Mouse (Mus musculus): ENCODE measurements around the gene Furin. TPM values are rescaled to one million over a fixed set of nuclear protein-coding genes. Genes with fewer than 3 reads are reported as not detected.

Gene Furin
- polyA plus RNA-seq, 1 experiment from 2014 or later = 6.0 TPM

DNA sequence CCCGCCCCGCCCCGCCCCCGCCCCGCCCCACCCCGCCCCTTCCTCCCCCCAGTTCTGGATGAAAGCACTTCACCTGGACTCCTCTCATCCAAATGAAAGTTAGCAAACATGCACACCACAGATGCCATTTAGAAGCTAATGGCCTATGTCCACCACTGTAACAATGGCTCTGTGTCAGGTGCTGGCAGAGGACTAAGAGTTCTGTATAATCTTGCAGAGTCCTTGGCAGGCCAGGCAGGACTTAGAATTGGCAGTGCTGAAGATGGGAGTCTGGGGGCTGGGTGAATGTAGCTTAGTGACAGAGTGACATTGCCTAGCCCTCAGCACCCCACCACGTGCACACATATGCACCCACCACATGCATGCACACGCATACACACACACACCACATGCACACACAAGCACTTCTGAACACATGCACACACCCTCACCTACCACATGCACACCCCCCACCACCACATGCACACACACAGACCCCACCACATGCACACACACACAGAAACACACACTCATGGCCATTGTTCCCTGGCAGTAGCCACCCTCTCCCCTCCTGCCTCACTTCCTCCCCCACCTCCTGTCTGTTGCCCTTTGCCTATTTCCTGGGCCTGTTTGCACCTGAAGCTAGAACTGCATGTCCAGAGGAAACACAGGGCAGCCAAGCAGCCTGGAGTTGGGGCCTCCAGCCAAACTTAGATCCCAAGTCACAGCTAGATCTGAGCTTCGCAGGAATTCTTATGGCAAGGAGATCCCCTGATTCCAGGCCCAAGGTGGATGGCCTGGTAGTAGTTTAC lies 8.5 kb upstream of the Furin start:
- Histone ChIP-seq H3K4me3 (ENCODE audit: low read depth, low read length) (no peak overlapping the region), H3K27me3 (ENCODE audit: control insufficient read depth, insufficient read depth, low read length) (no peaks in the 10 kb centered on the region), H3K27ac (replicated peaks; ENCODE audit: low read depth, low read length) (no peak overlapping the region), H3K36me3 (replicated peaks; ENCODE audit: control insufficient read depth, insufficient read depth, low read depth, low read length) (no peaks in the 10 kb centered on the region), H3K9me3 (replicated peaks; ENCODE audit: control insufficient read depth, low read length) (no peaks in the 10 kb centered on the region), H3K4me1 (ENCODE audit: control insufficient read depth, insufficient read depth, low read length) (no peaks in the 10 kb centered on the region), H3K4me2 (ENCODE audit: low read depth, low read length) (no peak overlapping the region), H3K9ac (replicated peaks; ENCODE audit: low read length) (no peak overlapping the region)
- 69% methylated on average over 9 of the region's 9 CpGs for WGBS
- ATAC-seq (replicated peaks; ENCODE audit: insufficient number of reproducible peaks, low FRiP score, low TSS enrichment, low read depth) = no peak
- DNase-seq (ENCODE audit: low spot score) = no peak

- Histone ChIP-seq H3K27ac (replicated peaks; ENCODE audit: low read depth, low read length) (no peak overlapping the region), H3K4me3 (ENCODE audit: low read depth, low read length) (no peak overlapping the region), H3K27me3 (ENCODE audit: control insufficient read depth, insufficient read depth, low read length) (no peaks in the 10 kb centered on the region), H3K36me3 (replicated peaks; ENCODE audit: control insufficient read depth, insufficient read depth, low read depth, low read length) (no peaks in the 10 kb centered on the region), H3K4me1 (ENCODE audit: control insufficient read depth, insufficient read depth, low read length) (no peaks in the 10 kb centered on the region), H3K9me3 (replicated peaks; ENCODE audit: control insufficient read depth, low read length) (no peaks in the 10 kb centered on the region), H3K4me2 (ENCODE audit: low read depth, low read length) (no peak overlapping the region), H3K9ac (replicated peaks; ENCODE audit: low read length) (no peak overlapping the region)
- ATAC-seq (replicated peaks; ENCODE audit: insufficient number of reproducible peaks, low FRiP score, low TSS enrichment, low read depth) (no peak), DNase-seq (ENCODE audit: low spot score) (no peak)
- WGBS = 72% methylated on average over 5 of the region's 5 CpGs
These were observed 7.5 kb upstream of the Furin start for GRCm38 (mm10) chr7:80412781-80413180.

DNA sequence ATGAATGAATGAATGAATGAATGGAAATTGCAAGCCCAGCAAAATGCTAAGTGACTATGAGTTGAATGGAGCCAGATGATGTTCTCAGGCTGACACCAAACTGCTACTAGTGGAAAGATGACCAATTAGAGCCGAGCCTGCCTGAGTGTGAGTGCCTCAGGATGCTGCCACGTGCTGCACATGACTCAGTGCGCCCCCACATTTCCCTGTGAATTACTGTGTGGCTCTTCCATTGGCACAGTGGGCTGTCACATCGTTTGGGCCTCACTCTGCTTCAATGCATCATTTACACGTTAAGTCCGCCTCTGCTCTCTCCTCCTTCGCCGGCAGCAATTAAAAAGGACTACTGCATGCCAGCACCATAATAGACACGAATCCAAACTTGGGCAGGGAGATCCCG lies 7.0 kb upstream of the Furin start:
- no peak for DNase-seq (ENCODE audit: low spot score)

DNA sequence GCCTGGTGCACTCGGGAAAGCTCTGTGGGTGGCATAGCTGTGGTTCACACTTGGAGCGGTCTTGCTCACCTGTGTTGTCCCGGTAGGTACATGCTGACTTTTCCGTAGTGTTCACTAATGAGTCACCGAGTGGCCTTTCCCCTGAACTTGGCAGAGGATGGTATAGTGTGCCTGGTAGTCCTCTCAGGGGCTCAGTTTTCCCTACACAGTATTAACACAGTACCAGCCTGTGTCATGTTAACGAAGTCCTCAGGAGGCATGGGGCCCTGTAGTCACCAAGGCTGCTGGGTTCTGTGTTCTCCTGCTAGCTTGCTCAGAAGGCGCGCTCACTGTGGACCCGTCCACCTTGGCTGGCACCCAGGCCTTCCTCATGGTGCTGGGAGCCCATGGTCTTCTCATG lies 5.1 kb upstream of the Furin start:
- WGBS = 77% methylated on average over 9 of the region's 9 CpGs
- no peak for ATAC-seq (replicated peaks; ENCODE audit: insufficient number of reproducible peaks, low FRiP score, low TSS enrichment, low read depth)
- Histone ChIP-seq H3K4me3 (ENCODE audit: low read depth, low read length) (no peak overlapping the region), H3K4me1 (ENCODE audit: control insufficient read depth, insufficient read depth, low read length) (no peaks in the 10 kb centered on the region), H3K36me3 (replicated peaks; ENCODE audit: control insufficient read depth, insufficient read depth, low read depth, low read length) (no peaks in the 10 kb centered on the region), H3K27me3 (ENCODE audit: control insufficient read depth, insufficient read depth, low read length) (no peaks in the 10 kb centered on the region), H3K27ac (replicated peaks; ENCODE audit: low read depth, low read length) (no peak overlapping the region), H3K9ac (replicated peaks; ENCODE audit: low read length) (no peak overlapping the region), H3K9me3 (replicated peaks; ENCODE audit: control insufficient read depth, low read length) (no peaks in the 10 kb centered on the region), H3K4me2 (ENCODE audit: low read depth, low read length) (no peak overlapping the region)
- DNase-seq (ENCODE audit: low spot score) = no peak

More for the DNA sequence above, 7.0 kb upstream of the Furin start:
- H3K27ac ChIP-seq (replicated peaks; ENCODE audit: low read depth, low read length) = no peak overlapping the region
- H3K4me3 ChIP-seq (ENCODE audit: low read depth, low read length) = no peak overlapping the region
- no peak for ATAC-seq (replicated peaks; ENCODE audit: insufficient number of reproducible peaks, low FRiP score, low TSS enrichment, low read depth)
- WGBS = 77% methylated on average over 10 of the region's 10 CpGs
- no peaks in the 10 kb centered on the region for H3K9me3 ChIP-seq (replicated peaks; ENCODE audit: control insufficient read depth, low read length)
- H3K4me2 ChIP-seq (ENCODE audit: low read depth, low read length) = no peak overlapping the region
- no peaks in the 10 kb centered on the region for H3K27me3 ChIP-seq (ENCODE audit: control insufficient read depth, insufficient read depth, low read length)
- no peaks in the 10 kb centered on the region for H3K36me3 ChIP-seq (replicated peaks; ENCODE audit: control insufficient read depth, insufficient read depth, low read depth, low read length)
- H3K9ac ChIP-seq (replicated peaks; ENCODE audit: low read length) = no peak overlapping the region
- H3K4me1 ChIP-seq (ENCODE audit: control insufficient read depth, insufficient read depth, low read length) = no peaks in the 10 kb centered on the region

DNA sequence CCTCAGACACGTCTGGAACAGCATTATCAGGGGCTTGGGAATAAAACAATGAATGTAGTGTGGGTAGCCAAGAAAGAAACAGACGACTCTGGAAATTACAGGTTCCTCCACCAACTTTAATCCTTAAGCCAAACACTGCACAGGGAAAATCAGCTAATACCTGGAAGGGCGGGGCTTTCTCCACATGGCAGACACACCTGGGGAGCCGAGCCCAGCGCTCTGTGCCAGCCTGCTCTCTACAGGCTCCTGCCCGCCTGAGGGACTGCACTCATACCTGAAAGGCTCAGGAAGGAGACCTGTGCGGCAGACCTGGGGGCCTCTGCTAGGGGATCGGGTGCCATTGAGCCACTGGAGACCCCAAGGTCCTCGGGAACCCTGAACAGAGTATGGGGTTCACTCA lies 2.5 kb upstream of the Furin start:
- DNase-seq (ENCODE audit: low spot score) = no peak
- Histone ChIP-seq H3K27ac (replicated peaks; ENCODE audit: low read depth, low read length) (no peak overlapping the region), H3K4me3 (ENCODE audit: low read depth, low read length) (no peak overlapping the region), H3K36me3 (replicated peaks; ENCODE audit: control insufficient read depth, insufficient read depth, low read depth, low read length) (no peaks in the 10 kb centered on the region), H3K9ac (replicated peaks; ENCODE audit: low read length) (no peak overlapping the region), H3K4me1 (ENCODE audit: control insufficient read depth, insufficient read depth, low read length) (no peaks in the 10 kb centered on the region), H3K27me3 (ENCODE audit: control insufficient read depth, insufficient read depth, low read length) (no peaks in the 10 kb centered on the region), H3K4me2 (ENCODE audit: low read depth, low read length) (no peak overlapping the region), H3K9me3 (replicated peaks; ENCODE audit: control insufficient read depth, low read length) (no peaks in the 10 kb centered on the region)
- ATAC-seq (replicated peaks; ENCODE audit: insufficient number of reproducible peaks, low FRiP score, low TSS enrichment, low read depth) = no peak
- 70% methylated on average over 9 of the region's 9 CpGs for WGBS

DNA sequence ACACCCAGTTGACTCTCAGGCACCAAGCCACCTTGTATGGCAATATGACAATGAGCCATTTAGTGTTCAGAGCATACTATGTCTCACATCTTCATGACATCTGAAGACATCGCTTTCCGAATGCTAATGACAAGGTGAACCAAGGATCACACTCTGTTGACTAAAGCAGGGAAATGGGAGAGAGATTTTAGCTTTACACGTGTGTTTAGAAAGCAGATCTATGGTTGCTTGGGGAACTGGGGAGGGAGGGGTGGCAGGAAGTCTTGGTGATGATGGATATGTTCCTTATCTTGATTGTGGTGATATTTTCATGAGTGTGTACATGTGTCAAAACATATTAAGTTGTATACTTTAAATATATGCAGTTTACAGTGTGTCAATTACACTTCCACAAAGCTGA lies 950 bp upstream of the Furin start:
- no peak for ATAC-seq (replicated peaks; ENCODE audit: insufficient number of reproducible peaks, low FRiP score, low TSS enrichment, low read depth)
- H3K27me3 ChIP-seq (ENCODE audit: control insufficient read depth, insufficient read depth, low read length) = no peaks in the 10 kb centered on the region
- no peaks in the 10 kb centered on the region for H3K9me3 ChIP-seq (replicated peaks; ENCODE audit: control insufficient read depth, low read length)
- H3K4me3 ChIP-seq (ENCODE audit: low read depth, low read length) = no peak overlapping the region
- no peak overlapping the region for H3K9ac ChIP-seq (replicated peaks; ENCODE audit: low read length)
- H3K27ac ChIP-seq (replicated peaks; ENCODE audit: low read depth, low read length) = no peak overlapping the region
- H3K4me2 ChIP-seq (ENCODE audit: low read depth, low read length) = no peak overlapping the region
- H3K4me1 ChIP-seq (ENCODE audit: control insufficient read depth, insufficient read depth, low read length) = peaks cover 3% of the 10 kb centered on the region; the same call in 1 of the 2 replicates
- WGBS = 90% methylated on average over 3 of the region's 3 CpGs
- H3K36me3 ChIP-seq (replicated peaks; ENCODE audit: control insufficient read depth, insufficient read depth, low read depth, low read length) = no peaks in the 10 kb centered on the region
- no peak for DNase-seq (ENCODE audit: low spot score)

DNA sequence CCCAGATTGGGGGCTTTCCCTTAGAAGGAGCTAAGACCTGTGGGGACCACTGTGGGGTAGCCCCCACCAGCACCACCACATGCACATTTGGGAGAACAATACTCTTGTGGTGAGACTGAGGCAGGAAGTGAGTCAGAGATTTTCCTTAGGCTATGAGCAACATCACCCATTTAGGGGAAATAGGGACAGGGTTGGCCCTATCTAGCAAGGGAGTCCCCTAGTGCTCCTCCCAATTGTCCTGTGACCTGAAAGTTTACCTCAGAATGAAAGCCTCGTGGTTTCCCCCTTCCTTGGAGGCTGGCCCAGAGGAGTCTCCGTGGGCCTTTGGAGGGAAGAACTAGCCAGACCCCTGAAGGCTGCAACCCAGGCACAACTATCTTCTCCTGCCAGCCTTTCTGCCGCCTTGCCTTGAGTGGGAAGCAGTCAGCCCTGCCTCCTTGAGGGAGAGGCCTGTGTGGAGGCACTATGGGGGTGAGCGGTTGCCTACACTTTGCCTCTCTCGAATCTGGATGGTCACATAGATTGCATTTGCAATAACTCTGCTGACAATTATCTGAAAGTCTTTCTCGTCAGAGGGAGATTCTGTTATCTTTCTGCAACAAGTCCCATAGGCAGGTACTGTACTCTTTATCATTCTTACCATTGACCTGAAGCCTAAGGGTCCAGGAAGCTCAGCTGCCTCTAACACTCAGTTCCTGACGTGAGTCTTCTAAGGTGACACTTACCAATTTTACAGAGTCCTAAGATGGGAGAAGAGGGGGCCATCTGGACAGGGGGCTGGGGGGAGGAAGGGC lies 938 bp downstream of the Furin start:
- 60% methylated on average over 7 of the region's 7 CpGs for WGBS
- H3K36me3 ChIP-seq (replicated peaks; ENCODE audit: control insufficient read depth, insufficient read depth, low read depth, low read length) = no peaks in the 10 kb centered on the region
- DNase-seq (ENCODE audit: low spot score) (no peak), ATAC-seq (replicated peaks; ENCODE audit: insufficient number of reproducible peaks, low FRiP score, low TSS enrichment, low read depth) (no peak)
- H3K27ac ChIP-seq (replicated peaks; ENCODE audit: low read depth, low read length) = no peak overlapping the region
- no peak overlapping the region for H3K4me3 ChIP-seq (ENCODE audit: low read depth, low read length)
- H3K4me2 ChIP-seq (ENCODE audit: low read depth, low read length) = no peak overlapping the region
- no peaks in the 10 kb centered on the region for H3K9me3 ChIP-seq (replicated peaks; ENCODE audit: control insufficient read depth, low read length)
- H3K27me3 ChIP-seq (ENCODE audit: control insufficient read depth, insufficient read depth, low read length) = no peaks in the 10 kb centered on the region
- no peak overlapping the region for H3K9ac ChIP-seq (replicated peaks; ENCODE audit: low read length)
- peaks cover 6% of the 10 kb centered on the region; the same call in 1 of the 2 replicates for H3K4me1 ChIP-seq (ENCODE audit: control insufficient read depth, insufficient read depth, low read length)

DNA sequence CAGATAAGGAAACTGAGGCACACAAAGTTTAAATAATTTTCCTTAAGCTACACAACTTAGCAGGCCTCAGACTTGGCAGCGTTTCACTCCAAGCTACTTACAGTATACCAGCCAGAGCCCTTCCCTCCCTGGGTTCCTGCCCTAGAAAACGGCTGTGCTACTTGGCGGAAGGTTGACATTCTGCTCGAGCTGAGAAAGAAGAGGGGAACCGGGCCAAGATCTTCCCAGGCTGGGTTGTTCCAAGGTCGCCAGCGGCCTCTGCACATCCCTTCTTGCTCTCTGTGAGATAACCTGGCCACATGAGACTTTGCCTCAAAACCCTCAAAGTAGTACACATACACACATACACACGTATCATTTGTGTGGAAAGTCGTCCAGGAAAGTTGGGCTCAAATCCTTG lies 1.7 kb downstream of the Furin start:
- Histone ChIP-seq H3K27ac (replicated peaks; ENCODE audit: low read depth, low read length) (no peak overlapping the region), H3K4me1 (ENCODE audit: control insufficient read depth, insufficient read depth, low read length) (peaks cover 6% of the 10 kb centered on the region; the same call in 1 of the 2 replicates), H3K9me3 (replicated peaks; ENCODE audit: control insufficient read depth, low read length) (no peaks in the 10 kb centered on the region), H3K36me3 (replicated peaks; ENCODE audit: control insufficient read depth, insufficient read depth, low read depth, low read length) (no peaks in the 10 kb centered on the region), H3K4me2 (ENCODE audit: low read depth, low read length) (no peak overlapping the region), H3K4me3 (ENCODE audit: low read depth, low read length) (no peak overlapping the region), H3K27me3 (ENCODE audit: control insufficient read depth, insufficient read depth, low read length) (no peaks in the 10 kb centered on the region), H3K9ac (replicated peaks; ENCODE audit: low read length) (no peak overlapping the region)
- no peak for ATAC-seq (replicated peaks; ENCODE audit: insufficient number of reproducible peaks, low FRiP score, low TSS enrichment, low read depth)
- no peak for DNase-seq (ENCODE audit: low spot score)
- 54% methylated on average over 9 of the region's 9 CpGs for WGBS

Measured in embryonic facial prominence, embryonic 11.5 days (tissue).